Mouse (Mus musculus): ENCODE results near the gene Nacc1.
"Not testable (repeated sequence)": the region's sequence is repeated elsewhere in the genome, so short reads cannot be mapped to it uniquely, and the experiment has no call there.

Gene Nacc1

DNA sequence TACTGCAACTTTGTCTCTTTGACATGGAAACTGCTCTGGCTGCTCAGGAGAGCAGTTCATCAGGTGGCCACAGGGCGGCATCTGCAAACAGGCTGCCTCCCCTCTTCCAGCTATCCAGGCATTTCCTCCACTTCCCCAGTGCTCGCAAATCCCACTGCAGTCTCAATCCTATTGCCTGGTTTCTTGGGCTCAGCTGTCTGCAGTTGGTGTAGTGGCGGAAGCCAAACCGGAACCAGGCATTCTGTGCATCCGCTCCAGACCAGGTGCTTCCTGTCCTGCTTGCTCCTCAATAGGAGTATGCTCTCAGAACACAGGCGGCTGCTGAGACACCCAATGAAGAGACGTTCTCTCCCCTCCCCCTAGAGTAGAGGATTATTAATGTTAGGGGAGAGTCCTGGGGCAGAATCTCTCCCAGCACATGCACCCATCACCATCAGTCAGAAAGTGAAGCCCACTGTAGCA is 12.2 kb upstream of the Nacc1 start:
- DNase-seq (ENCODE audit: low read depth, low spot score), result peak; percentile 55

DNA sequence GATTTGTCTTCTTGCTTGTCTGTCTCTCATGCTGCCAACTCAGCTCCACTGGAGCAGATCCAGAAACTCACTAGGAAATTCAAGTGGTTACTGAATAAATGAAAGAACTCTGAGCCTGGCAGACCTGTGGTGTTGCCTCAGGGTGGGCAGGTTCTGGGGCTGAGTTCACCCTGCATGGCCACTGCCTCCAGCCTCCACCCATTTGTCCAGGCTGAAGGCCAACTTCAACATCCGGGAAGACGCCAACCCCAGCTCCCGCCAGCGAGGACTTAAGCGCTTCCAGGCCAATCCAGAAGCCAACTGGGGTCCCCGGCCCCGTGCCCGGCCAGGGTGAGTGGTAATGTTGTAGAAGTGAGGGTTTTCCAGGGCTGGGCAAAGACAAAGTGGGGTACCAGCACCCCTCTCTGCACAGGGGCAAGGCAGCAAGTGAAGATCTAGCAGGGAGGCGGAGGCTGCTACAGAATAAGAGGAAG is 11.3 kb upstream of the Nacc1 start:
- no peak for DNase-seq (ENCODE audit: low read depth, low spot score)

DNA sequence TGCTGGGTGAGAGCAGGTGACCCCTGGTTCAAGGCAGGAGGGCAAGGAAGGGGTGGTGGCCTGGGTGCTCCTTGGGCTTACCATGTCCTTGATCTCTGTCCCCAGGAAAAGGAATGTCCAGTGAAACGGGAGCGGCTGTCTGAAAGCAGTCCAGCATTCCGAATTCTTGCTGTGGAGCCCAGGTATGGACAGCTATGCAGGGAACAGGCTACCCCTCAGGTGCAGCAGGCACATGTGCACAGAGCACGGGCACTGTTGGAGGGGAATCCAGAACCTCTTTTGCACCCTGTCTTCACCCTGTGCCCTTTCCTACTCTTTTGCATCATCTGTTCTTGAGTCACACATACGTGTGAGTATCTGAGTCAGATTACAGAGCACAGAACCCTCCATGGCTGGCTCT is 10.6 kb upstream of the Nacc1 start:
- DNase-seq (ENCODE audit: low read depth, low spot score), result no peak

DNA sequence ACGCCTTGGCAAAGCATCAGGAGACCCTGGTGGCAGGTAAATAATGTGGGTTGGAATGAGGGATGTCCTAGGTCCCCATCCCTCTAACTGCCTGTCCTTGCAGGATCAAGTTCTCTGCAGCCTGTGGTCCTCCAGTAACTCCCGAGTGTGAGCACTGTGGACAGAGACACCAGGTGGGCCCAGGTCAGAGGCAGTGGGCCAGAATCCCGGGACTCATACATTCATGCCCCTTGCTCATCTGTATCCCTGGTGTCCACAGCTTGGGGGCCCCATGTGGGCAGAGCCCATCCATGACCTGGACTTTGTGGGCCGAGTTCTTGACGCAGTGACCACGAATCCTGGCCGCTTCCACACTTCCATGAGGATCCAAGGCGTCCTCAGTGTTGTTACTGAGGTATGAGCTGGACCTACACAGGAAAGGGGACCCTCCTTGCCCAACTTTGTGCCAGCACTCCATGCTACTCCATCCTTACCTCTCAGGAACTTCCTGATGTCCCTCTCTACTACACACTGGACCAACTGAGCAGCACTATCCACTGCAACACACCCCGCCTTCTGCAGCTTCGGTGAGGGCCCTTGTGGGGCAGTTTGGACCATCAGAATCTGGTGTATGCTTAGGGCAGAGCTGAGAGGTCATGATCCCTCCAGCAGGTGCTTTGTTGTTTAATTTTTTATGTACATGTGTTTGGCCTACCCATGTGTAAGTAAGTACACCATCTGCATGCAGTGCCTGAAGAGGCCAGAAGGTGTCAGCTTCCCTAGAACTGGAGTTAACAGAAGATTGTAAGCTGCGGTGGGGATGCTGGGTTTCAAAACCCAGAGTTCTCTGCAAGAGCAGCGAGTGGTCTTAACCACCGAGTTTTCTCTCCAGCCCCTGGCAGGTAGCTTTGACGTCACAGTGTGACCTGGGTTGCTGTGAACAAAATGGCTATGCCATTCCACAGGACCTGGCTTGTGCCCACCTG is 9.8 kb upstream of the Nacc1 start:
- peak; percentile 65 for DNase-seq (ENCODE audit: low read depth, low spot score)

DNA sequence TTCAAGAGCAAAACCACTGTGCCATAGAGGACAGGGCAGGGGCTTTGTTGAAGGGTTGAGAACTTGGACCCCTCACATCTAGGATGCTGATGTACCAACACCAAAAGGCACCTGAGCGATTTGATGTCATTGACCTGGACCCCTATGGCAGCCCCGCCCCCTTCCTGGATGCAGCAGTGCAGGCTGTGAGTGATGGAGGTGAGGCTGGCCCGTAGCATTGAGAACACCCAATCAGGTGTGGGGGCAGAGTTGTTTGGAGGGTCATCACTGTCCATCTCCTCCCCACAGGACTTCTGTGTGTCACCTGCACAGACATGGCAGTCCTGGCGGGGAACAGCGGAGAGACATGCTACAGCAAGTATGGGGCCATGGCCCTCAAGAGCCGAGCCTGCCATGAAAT is 7.5 kb upstream of the Nacc1 start:
- DNase-seq (ENCODE audit: low read depth, low spot score), result no peak

DNA sequence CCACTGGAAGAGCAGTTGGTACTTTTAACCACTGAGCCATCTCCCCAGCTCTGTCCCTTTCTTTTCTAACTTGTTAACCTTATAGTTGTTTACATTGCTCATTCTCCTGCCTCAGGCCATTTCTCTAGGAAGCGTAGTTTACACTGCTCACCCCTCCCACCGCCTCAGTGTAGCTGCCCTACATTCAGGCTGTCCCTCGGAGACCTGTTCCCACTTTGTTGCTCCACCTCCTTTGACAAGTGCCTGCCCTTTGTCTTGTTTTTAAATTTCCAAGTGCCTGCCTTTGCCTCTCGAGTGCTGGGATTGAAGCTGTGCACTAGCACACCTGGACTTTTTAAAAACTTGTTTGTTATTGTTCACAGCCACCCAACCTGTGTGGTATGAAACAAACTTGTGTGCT is 5.7 kb upstream of the Nacc1 start:
- DNase-seq (ENCODE audit: low read depth, low spot score), result no peak

DNA sequence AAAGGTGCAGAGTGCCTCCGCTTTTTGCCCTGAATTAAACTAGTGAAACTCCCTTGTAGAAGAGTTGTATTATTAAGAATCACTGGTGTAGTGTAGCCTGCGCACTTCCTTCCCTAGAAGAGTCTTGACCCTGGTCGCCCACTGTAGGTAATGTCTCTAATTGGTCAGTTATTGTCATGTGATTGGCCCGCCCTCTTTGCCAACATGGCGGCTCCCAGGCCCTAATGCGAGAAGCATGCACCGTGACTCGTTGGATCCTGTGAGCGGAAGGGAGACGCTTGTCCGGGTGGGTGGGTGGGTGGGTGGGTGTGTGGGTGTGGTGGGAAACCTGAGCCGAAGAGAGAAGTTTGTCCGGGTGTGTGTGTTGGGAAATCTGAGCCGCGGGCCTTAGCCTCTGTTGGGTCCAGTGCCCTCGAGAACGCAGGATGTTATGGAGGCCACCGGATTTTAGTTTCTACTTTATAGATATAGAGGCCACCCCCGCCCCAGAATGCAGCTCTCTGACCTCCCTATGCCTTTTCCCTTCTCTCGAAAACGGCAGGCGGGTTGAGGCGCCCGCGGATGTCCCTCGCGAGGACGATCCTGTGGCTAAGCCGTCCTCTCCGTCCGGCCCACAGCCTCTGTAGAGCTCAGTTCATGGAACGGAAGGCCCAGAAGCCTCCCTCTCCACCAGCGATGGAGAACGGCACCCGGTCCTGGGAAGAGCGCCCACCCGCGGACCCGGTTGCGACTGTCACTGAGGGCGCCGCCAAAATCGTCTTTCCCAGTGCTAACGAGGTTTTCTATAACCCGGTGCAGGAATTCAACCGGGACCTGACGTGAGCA is 1.6 kb upstream of the Nacc1 start:
- peak; percentile 91 for DNase-seq (ENCODE audit: low read depth, low spot score)

DNA sequence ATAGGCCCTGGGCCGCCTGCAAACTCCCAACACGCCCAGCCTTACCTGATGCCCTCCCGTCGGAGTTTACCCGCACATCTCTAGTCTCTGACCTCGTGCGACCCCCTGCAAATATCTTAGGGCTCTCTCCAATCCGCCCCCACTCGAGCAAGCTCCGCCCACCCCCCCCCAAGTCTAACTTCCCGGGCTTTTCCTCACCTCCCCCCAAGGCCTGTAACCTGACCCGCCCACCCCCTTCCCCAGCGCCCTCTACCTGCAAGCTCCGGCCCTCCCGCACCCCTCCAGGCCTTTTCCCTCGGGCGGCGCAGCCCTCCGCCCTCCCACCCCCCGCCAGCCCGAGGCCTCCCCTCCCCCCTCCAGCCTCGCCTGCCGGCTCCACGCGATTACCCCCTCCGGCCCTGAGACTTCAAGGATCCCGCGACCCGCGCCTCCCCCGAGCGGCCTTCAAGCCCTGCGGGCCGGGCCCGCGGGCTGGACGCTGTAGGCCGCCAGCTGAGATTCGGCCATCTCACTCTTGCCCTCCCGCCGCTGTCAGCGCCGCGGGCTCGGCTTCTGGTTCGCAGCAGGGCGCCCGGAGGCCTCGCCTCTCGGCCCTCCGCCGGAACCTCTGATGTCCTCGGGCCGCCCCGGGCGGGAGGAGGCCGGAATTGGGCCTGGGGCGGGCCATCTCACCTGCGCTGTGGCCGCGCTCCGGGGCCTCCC is 508 bp downstream of the Nacc1 start:
- DNase-seq (ENCODE audit: low read depth, low spot score), result peak; percentile 51

DNA sequence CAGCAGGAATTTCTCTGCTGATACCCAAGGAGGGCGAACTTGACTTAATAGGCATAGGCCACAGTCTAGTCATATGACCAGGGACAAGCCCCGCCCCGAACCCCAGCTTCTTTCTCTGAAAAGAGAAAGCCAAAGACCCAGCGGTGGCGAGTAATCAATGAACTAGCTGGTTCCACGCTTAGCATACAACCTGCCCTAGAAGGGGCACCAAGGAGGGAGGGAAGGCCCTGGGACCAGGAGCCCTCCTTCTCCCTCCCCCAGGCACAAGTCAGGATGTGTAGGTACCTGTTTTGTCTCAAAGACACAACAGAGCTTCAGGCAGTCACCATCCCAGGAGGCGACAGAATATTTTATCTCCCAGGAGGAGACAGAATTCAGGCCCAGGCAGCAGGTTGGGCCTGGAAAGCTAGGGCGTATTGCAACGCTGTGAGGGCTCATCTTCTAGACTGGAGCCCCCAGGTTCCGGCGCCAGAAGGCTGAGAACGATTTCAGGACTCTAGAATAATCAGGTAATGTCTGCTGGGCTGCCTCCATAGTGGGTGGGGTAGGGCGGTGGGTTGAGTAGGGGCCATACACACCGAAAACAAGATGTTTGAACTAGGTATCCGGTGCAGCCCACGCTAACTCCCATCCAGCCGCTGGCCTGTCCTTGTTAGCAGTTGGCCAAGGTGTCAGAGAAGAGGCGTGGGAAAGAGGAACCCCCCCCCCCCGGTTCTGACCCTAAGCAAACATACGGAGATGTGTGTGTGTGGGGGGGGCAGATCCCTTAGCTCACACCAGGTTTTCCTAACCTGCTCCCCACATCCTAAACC is 1.3 kb downstream of the Nacc1 start, which contains the start of gene Trmt1:
Trmt1 (plus strand) TSS at position 117 of the 812 bp plus-strand sequence.
- DNase-seq (ENCODE audit: low read depth, low spot score), result peak; percentile 57

DNA sequence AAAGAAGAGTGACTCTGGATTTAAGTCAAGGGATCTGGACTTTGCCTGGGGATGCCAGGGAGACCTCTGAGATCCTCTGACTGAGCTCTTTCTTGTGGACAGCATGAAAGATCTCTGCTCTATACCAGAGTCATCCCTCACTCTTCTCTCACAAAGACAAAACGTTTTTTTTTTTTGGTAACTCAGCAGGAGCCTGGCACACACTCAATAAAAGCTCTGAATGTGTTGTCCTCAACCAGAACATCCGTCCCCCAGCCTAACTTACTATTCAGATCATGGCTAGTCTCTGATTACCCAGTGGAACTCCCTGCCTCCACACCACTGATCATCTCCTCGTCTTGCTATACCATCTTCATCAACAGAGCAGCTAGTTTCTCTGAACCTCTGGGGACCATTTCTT is 3.1 kb downstream of the Nacc1 start:
- DNase-seq (ENCODE audit: low read depth, low spot score), result no peak

DNA sequence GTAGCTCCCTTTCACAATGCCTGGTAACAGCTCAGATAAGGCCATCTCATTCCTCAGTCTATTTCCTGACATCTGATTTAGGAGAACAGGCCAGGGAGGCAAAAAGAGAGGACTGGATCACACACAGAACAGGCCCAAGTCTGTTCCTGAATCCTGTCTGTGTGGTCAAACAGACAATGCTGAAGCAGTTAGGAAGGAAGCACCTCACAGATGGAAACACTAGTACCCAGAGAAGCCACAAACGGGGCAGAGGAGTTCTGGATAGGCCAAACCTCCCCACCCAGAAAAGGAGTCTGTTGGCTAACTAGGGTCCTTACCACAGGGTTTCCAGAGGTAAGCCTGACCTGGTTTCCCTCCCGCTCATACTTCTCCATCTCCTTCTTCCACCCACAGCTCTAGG is 5.4 kb downstream of the Nacc1 start:
- DNase-seq (ENCODE audit: low read depth, low spot score), result no peak

DNA sequence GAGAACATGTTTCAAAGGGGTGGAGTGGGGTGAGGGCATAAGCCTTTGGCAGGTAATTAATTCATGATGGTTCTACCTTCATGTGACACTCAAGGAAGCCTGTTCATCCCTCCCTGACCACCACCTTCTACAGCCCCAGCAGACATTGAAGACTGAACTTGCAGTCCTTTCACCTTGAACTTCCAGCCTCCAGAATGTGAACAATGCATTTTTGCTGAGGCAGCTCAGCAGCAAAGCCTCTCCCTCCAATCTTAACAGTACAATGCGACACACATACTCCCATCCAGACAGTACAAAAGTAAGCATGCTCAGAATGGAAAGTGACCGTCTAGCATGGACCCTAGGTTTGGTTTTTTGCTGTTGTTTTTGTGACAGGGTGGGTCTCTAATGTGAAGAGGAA is 6.2 kb downstream of the Nacc1 start:
- no peak for DNase-seq (ENCODE audit: low read depth, low spot score)

DNA sequence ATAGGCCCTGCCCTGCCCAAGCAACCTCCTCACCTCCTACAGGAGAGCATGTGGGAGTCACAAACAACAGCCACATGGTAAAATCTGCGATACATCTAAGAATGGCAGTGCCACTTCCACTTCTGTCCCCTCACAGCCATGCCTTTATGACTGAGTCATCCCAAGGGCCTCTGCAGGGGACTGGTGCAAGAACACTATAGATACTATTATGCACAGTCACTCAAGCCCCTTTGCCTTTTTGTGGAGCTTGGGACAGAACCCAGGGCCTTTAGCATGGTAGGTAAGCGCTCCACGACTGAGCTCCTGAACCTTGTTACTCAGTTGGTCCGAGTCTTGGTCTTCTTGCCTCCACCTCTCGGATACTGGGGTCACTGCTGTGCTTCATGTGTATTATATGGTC is 10.4 kb downstream of the Nacc1 start:
- DNase-seq (ENCODE audit: low read depth, low spot score), result no peak

DNA sequence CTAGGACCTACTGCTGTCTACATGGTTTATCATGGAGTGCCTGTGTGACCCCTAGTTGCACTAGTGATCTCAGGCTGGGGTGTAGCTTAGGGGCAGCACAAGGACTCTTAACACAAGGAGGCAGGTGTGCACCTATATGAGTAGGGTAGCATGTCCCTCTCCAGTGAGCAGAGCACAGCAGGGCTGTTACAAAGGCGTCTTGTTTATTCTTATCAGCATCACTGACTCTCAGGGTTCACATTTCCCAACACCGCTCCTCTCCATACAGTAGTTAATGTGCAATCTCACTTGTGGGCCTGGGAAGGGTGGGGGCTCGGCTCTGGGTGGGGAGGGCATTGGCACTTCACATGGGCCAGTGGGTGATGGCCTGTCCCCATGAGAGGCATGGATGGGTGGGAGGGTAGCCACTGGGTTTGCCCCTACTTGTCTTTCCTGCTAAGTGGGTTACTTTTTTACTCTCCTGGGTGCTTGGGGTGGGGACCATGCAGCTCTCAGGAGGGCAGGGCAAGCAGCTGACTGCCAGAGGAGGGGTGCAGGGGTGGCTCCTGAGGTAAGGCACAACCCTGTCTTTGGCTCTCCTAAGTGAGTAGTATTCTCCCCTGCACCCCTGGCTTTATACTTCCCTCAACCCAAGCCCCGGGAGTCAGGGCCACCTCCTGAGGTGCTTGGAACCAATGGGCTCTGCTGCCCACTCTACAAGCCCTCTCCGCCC is 17.2 kb downstream of the Nacc1 start:
- DNase-seq (ENCODE audit: low read depth, low spot score), result not testable (repeated sequence)

DNA sequence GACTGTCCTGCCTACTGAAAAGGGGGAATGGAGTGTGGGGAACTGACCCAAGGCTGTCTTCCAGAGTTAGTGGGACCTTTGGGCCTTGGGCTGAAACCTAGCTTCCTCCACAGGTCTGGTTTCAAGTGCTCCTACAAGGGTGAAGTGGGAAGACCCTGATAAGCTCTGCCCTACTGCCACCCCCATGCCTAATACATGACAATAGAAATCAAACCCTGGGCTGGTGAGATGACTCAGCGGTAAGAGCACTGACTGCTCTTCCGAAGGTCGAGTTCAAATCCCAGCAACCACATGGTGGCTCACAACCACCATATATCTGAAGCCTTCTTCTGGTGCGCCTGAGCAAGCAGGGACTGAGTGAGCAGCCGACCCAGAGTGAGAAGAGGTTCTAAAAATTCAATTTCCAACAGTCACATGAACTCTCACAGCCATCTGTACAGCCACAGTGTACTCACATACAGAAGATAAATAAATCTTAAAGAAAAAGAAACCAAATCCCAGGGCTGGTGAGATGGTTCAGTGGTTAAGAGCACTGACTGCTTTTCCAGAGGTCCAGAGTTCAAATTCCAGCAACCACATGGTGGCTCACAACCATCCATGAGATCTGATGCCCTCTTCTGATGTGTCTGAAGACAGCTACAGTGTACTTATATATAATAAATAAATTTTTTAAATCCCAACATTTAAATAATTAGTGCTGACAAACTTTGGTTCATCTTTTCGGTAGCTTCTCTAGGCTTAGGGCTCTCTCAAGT is 18.8 kb downstream of the Nacc1 start:
- no peak for DNase-seq (ENCODE audit: low read depth, low spot score)

DNA sequence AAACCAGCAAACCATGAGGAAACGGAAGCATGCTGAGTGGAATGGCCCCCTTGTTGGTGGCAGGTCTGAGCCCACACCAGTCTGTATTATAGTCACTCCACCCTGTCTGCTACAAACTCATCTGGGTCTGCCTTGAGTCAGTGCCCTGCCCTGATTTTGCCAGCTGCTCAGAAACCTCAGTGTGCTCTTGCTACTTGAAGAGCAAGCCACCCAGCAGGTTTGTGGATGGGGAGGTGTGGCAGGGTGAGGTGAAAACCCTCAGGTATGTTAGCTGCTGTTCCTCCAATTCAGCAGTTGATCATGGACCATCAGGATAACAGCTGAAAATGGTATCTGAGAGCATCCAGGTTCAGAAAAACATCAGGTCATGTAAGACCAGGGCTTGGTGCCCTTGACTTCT is 19.6 kb downstream of the Nacc1 start:
- DNase-seq (ENCODE audit: low read depth, low spot score), result no peak

DNA sequence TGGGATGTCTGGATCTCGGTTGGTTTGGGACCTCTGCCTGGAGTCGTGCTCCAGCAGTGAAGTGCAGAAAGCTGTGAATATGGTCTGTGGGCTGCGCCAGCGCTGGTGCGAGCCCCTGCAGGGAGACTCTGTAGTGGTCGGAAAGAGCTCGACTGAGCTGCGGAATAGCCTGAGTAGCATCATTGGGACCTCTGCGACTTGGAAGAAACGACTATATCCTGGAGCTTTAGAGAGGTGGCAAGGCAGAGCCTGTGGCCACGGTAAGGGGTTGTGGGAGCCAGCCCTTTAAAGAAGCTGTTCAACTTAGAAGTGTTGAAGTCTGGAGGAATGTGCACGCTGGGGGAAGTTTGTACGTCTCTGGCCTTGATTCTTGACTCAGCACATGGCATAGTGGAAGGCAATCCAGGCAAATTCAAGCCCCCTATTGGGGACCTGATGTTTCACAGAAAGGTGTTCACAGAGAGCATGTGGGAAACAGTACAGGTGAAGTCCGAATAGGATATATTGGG is 22.2 kb downstream of the Nacc1 start:
- DNase-seq (ENCODE audit: low read depth, low spot score), result peak; percentile 35

DNA sequence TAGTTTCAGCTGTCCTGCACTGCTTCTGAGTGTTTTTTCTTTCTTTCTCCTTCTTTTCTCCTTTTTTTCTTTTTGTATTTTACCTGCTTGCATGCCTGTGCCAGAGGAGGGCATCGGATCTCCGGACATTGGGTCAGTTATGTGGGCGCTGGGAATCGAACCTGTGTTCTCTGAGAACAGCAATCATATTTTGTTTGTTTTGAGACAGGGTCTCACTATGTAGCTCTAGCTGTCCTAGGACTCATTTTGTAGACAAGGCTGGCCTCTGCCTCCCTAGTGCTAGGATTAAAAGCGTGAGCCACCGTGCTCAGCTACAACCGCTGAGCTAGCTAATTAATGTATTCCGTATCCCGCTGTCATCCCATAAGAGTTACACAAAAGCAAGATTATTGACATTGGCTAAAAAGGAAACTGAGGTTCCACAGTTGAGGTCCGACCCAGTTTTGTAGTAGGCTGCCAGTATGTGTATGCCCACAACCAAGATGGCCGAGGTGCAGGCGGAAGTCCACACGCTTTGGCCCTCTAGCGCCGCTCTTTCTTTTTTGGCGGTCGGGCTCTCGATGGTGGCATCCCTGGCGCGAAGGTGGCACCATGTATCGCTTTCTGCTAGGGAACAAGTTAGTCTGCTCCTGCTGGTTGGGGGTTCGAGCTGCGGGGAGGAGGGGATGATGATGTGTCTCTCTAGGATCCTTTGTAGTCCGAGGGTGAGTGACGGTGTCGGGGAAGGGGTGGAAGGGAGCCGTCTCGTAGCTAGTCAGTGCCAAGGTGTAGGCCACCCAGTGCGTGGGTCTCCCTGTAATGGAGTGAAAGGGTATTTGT is 22.9 kb downstream of the Nacc1 start:
- peak; percentile 82 for DNase-seq (ENCODE audit: low read depth, low spot score)

Data from CD4-positive, CD25-positive, alpha-beta regulatory T cell, adult 2 months (primary cell).